Mouse (Mus musculus) testis, adult 2 months (tissue): ENCODE measurements around the gene Gstt2. TPM values are rescaled to one million over a fixed set of nuclear protein-coding genes. Genes with fewer than 3 reads are reported as not detected.
"Not testable (repeated sequence)": the region's sequence is repeated elsewhere in the genome, so short reads cannot be mapped to it uniquely, and the experiment has no call there.

Source experiments
- H3K27ac ChIP-seq: fragments of 200-500 bp; 2 replicates; pipeline ENCODE4 v1.5.1; 2012; ENCODE audit warnings: low read depth, low read length; ENCODE audit not compliant: control insufficient read depth, insufficient read depth
- H3K27me3 ChIP-seq: fragments of 200-500 bp; 2 replicates; pipeline ENCODE4 v1.6.1; 2012; ENCODE audit warnings: mild to moderate bottlenecking, low read length, moderate library complexity; ENCODE audit not compliant: control insufficient read depth, insufficient read depth
- H3K36me3 ChIP-seq: fragments of 200-500 bp; 2 replicates; pipeline ENCODE4 v1.6.1; 2012; ENCODE audit warnings: mild to moderate bottlenecking, low read length; ENCODE audit not compliant: control insufficient read depth, insufficient read depth
- H3K4me1 ChIP-seq: fragments of 200-500 bp; 2 replicates; pipeline ENCODE4 v1.6.1; 2012; ENCODE audit warnings: low read length; ENCODE audit not compliant: control insufficient read depth, insufficient read depth
- H3K4me3 ChIP-seq: fragments of 200-500 bp; 2 replicates; pipeline ENCODE4 v1.5.1; 2012; ENCODE audit warnings: low read depth, mild to moderate bottlenecking, low read length, moderate library complexity, mixed read lengths; ENCODE audit not compliant: control insufficient read depth
- CTCF ChIP-seq: fragments of 200-500 bp; IDR thresholded peaks from 2 replicates; pipeline ENCODE4 v1.5.1; 2012; ENCODE audit warnings: low read depth, mild to moderate bottlenecking, inconsistent platforms, low read length, moderate library complexity; ENCODE audit not compliant: control insufficient read depth, insufficient read depth, insufficient replicate concordance
- POLR2A ChIP-seq: fragments of 200-500 bp; IDR thresholded peaks from 2 replicates; pipeline ENCODE4 v1.6.1; 2012; ENCODE audit warnings: low read depth, mild to moderate bottlenecking, inconsistent platforms, low read length, moderate library complexity; ENCODE audit not compliant: control insufficient read depth
- polyA plus RNA-seq: library from polyadenylated mRNA; depleted of rRNA; stranded (reverse); fragments of >200 nt; gene quantifications from 2 replicates; pipeline ENCODE4 v1.2.3, GENCODE M21; 2012

The Gstt2 gene
- polyA plus RNA-seq, 1 experiment = 159 TPM

GRCm38 (mm10) chr10:75844800-75845199 is 7.6 kb upstream of the Gstt2 start:
- H3K36me3 ChIP-seq = no peaks in the 10 kb centered on the region
- H3K4me3 ChIP-seq = no peak overlapping the region
- H3K27me3 ChIP-seq = no peaks in the 10 kb centered on the region
- no peak overlapping the region for H3K27ac ChIP-seq
- H3K4me1 ChIP-seq = no peaks in the 10 kb centered on the region; the same call in 1 of the 2 replicates
- TF ChIP-seq CTCF (no peak), POLR2A (0 out of 2 replicates have a peak, but pooled peaks have one; percentile 3)

- H3K27ac ChIP-seq = peak overlapping the region; percentile 12; the same call in 1 of the 2 replicates
- not testable (repeated sequence) for H3K27me3 ChIP-seq, H3K4me3 ChIP-seq, H3K36me3 ChIP-seq, H3K4me1 ChIP-seq
Observed at GRCm38 (mm10) chr10:75843898-75844297, 6.7 kb upstream of the Gstt2 start.

- TF ChIP-seq CTCF (no peak), POLR2A (peak; percentile 60; the same call in 1 of the 2 replicates)
- no peaks in the 10 kb centered on the region for H3K36me3 ChIP-seq
Observed at GRCm38 (mm10) chr10:75839092-75839491, 1.9 kb upstream of the Gstt2 start.

GRCm38 (mm10) chr10:75835761-75836531 is 1.3 kb downstream of the Gstt2 start:
- Histone ChIP-seq H3K4me1 (peaks cover 26% of the 10 kb centered on the region), H3K4me3 (peak overlapping the region; percentile 76), H3K27me3 (no peaks in the 10 kb centered on the region), H3K27ac (peak overlapping the region; percentile 89), H3K36me3 (no peaks in the 10 kb centered on the region)
- peak; percentile 5; the same call in 1 of the 2 replicates for TF ChIP-seq POLR2A
- no peak for TF ChIP-seq CTCF

More at GRCm38 (mm10) chr10:75839092-75839491, 1.9 kb upstream of the Gstt2 start:
- H3K4me3 ChIP-seq = peak overlapping the region; percentile 97
- peaks cover 17% of the 10 kb centered on the region for H3K4me1 ChIP-seq
- no peaks in the 10 kb centered on the region for H3K27me3 ChIP-seq
- H3K27ac ChIP-seq = peak overlapping the region; percentile 99

- Histone ChIP-seq H3K4me1 (peaks cover 26% of the 10 kb centered on the region), H3K36me3 (no peaks in the 10 kb centered on the region), H3K27ac (peak overlapping the region; percentile 87), H3K4me3 (peak overlapping the region; percentile 86), H3K27me3 (no peaks in the 10 kb centered on the region)
- no peak for TF ChIP-seq CTCF
- peak; percentile 23; the same call in 1 of the 2 replicates for TF ChIP-seq POLR2A
Observed at GRCm38 (mm10) chr10:75835307-75835706, 1.9 kb downstream of the Gstt2 start.

GRCm38 (mm10) chr10:75834721-75835120 is 2.5 kb downstream of the Gstt2 start:
- Histone ChIP-seq H3K4me1 (peaks cover 26% of the 10 kb centered on the region), H3K27me3 (no peaks in the 10 kb centered on the region), H3K27ac (peak overlapping the region; percentile 88), H3K4me3 (peak overlapping the region; percentile 91), H3K36me3 (no peaks in the 10 kb centered on the region)
- TF ChIP-seq CTCF = no peak
- TF ChIP-seq POLR2A = no peak

- Histone ChIP-seq H3K4me1 (peaks cover 26% of the 10 kb centered on the region), H3K4me3 (peak overlapping the region; percentile 91), H3K27ac (peak overlapping the region; percentile 88), H3K27me3 (no peaks in the 10 kb centered on the region), H3K36me3 (no peaks in the 10 kb centered on the region)
- TF ChIP-seq POLR2A = peak; percentile 52
- TF ChIP-seq CTCF = no peak
Observed at GRCm38 (mm10) chr10:75834250-75834649, 3.0 kb downstream of the Gstt2 start.

- TF ChIP-seq CTCF (no peak), POLR2A (no peak)
- peaks cover 24% of the 10 kb centered on the region for H3K4me1 ChIP-seq
Observed at GRCm38 (mm10) chr10:75833456-75834080, 3.7 kb downstream of the Gstt2 start.

More at GRCm38 (mm10) chr10:75833456-75834080, 3.7 kb downstream of the Gstt2 start:
- H3K27ac ChIP-seq = peak overlapping the region; percentile 47
- H3K27me3 ChIP-seq = no peaks in the 10 kb centered on the region
- peak overlapping the region; percentile 91 for H3K4me3 ChIP-seq
- no peaks in the 10 kb centered on the region for H3K36me3 ChIP-seq
